Mouse (Mus musculus): ENCODE measurements at regions not wholly inside any gene's neighbourhood (a gene's known extent, or its start where the extent isn't known, plus 50 kb on each side); places are given as distances from the start of the nearest gene placed in this dataset.

- DNase-seq = no peak
Observed at GRCm38 (mm10) chr6:94954580-94954979, 162.5 kb upstream of the Kbtbd8 start.

DNA sequence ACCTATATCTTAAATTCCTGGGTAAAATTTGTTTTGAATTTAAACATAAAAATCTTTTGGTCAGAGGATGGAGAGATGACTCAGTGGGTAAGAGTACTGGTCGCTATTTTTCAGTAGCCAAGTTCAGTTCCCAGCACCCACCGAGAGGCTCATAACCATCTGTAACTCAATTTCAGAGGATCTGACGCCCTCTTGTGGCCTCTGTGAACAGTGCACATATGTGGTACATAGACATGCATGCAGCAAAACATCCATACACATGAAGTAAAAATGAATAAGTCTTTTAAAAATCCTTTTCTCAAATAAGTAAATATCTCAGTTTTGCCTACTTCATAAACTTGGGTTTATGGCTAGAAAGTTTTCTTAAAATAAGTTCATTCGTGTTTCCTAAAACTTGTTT, 163.4 kb upstream of the Kbtbd8 start:
- DNase-seq = no peak

DNA sequence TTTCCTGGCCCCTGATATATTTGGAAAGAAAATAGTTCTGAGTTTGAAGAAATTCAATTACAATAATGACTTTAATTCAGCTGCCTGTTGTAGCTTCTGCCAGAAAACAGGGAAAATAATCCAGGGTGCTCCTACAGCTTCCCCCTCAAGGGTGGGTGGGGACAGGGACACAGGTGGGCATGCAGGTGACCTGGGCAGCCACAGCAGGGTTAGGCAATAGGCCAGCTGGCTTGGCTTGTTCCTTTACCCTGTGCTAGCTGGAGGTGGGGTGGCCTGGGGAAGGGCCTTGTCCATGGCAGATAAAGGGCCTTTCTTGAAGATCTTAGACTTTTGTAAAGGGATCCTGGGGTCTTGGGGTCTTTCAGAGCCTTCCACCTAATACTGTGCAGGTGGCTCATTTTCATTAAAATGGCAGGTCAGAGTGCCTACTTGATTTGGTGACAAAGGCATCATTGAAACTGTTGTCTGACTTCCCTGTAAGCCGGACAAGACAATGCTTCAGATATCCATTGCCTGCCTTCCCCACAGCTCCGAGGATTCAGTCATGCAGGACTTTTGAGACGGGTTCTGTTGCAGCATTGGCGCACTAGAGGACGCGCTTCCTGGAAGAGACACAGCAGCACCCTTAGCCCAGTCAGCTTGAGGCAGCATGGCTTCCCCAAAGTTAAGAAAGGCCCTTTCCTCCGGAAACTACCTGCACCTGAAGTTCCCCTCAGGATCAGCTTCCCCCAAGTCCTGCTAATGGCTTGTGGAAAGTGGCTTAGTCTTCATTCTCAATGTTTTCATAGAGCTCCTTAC, 164.9 kb upstream of the Kbtbd8 start:
- DNase-seq = peak; percentile 64

DNA sequence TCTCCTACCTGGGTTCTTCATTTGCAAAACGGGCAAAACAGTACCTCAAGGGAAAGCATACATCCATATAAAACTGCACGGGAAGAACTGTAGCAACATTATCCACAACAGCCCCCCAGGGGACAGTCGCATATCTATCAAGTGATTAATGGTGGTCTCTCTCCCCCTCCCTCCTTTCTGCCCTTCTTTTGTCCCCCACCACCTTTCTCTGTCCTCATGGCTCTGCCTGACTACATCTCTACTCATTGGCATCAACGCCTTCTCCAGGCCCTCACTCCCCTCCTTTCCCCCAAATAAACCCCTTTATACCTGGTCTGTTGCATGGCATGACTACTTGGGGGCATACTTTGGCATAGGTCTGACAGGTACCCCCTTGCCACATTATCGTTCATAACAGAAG, 166.1 kb upstream of the Kbtbd8 start:
- peak; percentile 53 for DNase-seq

DNA sequence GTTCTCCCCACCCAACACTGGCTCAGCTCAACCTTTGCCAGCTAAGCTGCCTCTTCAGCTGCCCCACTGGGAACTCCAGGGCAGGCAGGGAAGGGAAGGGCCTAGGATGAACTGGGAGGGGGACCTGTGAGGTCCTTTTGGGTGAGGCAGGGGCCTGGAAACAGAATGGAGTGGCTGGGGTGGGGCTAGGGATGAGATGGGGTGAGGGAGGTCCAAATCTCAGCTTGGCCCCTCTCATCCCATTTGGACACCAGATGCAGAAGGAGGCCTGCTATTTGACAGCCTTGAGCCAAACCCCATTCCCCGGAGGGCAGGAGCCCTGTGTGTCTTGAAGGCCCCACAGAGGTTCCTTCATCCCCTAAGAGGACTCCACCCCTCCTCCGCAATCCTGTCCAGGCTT, 166.7 kb upstream of the Kbtbd8 start:
- peak; percentile 85 for DNase-seq

GRCm38 (mm10) chr6:94946352-94946900, 170.6 kb upstream of the Kbtbd8 start:
- DNase-seq = no peak

DNA sequence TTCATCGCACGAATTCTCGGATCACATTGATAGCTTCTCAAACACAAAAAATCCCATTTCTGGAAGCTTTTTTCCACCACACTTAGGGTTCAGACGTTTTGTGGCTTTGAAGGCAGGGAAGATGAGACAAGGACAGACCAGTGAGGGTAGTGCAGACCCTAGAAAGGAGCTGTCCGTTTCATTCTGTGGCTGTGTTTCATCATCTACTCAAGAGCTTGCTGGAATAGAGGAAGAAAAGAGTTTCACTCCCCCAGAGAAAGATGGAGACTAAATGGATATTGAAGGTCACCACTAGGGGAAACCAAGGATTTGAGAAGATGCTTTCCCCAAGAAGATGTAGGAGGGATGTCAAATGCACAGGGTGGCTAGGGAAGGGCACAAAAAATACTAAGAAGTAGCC, 171.3 kb upstream of the Kbtbd8 start:
- DNase-seq = no peak

GRCm38 (mm10) chr6:94944196-94944595, 172.8 kb upstream of the Kbtbd8 start:
- DNase-seq = peak; percentile 77

GRCm38 (mm10) chr6:94938949-94939348, 178.1 kb upstream of the Kbtbd8 start:
- peak; percentile 25 for DNase-seq

GRCm38 (mm10) chr6:94936206-94936605, 180.8 kb upstream of the Kbtbd8 start:
- DNase-seq = no peak

- peak; percentile 77 for DNase-seq
Observed at GRCm38 (mm10) chr6:94935706-94936105, 181.3 kb upstream of the Kbtbd8 start.

DNA sequence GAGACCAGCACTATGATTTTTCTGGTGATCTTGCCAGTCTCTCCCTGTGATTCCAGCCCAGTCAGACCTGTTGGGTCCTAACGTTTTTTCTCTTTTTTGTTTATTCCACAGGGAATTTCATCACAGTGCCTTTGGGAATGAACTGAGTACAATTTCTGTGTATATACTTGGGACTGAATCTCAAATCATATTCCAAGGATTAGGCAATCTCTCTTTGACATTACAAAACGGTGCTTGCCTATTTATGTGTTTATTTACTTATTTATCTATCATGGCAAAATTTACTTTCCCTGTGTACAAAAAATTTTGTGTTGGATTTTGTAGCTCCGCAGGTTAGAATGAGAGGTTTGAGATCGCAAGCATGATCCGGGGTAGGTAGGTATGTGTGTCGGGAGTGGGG, 189.2 kb upstream of the Kbtbd8 start:
- no peak for DNase-seq

DNA sequence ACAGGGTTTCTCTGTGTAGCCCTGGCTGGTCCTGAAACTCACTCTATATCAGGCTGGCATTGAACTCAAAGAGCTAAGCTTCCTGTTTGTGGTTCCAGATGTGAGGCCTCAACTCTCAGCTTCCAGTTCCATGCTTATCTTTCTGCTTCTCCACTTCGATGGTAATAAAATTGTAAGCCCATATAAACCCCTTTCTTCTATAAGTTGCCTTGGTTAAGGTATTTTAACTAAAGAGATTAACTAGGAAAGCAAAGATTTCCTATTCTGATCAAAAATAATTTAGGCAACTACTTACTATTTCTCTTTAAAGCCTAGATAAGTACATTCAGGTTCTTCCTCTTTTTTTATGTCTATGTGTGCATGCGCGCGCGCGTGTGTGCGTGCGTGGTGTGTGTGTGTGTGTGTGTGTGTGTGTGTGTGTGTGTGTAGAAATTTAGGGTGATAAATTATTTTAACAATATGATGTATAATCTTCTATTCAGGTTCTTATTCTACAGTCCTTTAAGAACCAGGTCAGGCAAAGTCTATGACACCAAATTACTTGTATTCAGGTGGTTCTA, 190.3 kb upstream of the Kbtbd8 start:
- no peak for DNase-seq

DNA sequence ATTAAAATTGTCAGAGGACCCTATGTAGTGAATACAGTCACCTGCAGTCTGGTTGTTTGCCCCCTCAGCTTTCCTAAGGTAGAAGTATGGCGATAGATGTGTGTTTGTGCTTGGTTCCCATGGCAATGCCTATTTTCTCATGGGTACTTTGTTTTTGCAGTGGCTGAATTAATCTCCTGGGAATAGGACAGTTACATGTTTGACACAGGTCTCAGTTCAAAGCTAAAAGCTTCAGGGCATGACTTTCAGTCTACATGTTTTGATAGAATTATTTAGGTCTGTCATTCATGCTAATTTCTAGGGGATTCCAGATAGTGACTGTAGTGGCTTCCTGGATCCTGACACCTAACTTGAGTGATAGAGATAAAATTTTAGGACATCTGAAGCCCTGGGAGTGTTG, 191.6 kb upstream of the Kbtbd8 start:
- DNase-seq = no peak

- DNase-seq = no peak
Observed at GRCm38 (mm10) chr6:94924338-94925039, 192.6 kb upstream of the Kbtbd8 start.

GRCm38 (mm10) chr6:94921741-94922140, 195.3 kb upstream of the Kbtbd8 start:
- DNase-seq = no peak

DNA sequence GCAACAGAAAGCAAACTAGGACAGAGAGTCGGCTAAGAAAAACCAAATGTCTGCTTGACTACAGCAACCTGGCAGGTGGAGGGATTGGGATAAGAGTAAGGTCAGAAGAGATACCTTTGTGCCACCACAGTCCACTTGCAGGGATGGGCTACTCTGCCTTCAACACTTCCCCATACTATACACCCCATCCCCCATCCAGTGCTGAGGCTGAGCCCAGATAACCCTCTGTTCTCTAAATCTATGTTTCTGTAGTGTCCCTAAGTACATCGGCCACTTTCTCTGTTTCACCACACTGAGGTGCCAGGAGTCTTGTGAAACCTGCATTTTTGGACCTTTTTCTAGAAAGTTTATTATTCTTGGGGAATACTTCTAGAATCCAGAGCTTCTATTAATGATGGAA, 196.3 kb upstream of the Kbtbd8 start:
- DNase-seq = no peak

DNA sequence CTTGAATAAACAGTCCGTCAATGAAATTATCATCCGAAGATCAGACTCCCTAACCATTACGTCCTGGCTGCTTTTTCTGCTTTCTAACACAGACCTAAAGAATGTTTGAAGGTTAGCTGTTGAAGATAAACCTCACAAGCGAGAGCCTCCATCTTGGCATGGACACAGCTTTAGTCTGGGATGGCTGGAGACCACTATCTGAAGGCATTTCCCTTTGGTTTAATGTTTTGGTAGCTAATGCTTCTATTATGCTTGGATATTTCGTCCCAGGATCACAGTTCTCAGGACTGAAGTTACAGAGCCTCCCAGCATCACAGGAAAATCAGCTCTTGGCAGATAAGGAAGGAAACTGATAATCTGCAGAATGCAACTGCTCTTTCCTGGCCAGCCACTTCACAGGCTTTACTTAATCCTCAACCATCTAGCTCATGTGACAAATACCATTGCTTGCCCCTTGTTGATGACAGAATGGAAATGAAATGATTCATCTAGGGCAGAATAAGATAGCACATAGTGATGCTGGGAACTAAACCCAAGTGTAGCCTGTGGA, 197.8 kb upstream of the Kbtbd8 start:
- DNase-seq = no peak

GRCm38 (mm10) chr6:94915842-94916620, 201.0 kb upstream of the Kbtbd8 start:
- peak; percentile 97 for DNase-seq

DNA sequence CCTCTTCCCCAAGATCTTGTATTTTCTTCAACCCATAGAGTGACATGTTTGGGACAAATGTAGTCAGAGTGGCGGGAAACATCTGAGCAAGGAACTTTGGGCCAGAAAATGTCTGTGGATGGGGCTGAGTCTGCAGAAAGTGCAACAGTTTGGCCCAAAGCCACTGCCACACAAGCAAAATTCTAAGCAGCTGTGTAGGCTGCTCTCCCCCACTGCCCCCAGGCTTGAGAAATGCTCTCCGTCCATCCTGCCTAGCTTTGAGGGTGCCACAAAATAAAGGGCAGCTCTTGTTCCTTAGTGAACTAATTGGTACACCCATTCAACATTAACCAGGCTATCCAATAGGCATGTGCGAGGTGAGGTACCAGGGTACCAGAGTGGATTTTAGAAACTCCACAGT, 205.2 kb upstream of the Kbtbd8 start:
- DNase-seq = no peak

DNA sequence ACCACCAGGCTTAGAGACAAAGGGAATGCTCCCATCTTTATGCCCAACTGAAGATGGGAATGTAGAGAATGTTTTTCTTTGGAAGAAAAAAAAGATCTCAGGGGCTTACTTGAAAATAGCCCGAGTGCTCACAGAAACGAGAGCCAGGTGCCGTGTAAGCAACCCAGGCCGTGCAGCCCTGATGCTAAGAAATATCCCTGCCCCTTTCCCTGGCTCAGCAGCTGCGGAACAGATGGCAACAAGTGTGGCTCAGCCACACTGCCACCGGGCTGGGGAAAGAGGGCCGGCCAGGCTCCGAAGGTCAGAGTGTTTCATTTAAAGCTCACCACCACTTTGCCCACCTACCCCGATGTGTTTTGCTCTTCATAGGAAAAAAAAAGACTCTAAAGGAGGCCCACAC, 205.7 kb upstream of the Kbtbd8 start:
- no peak for DNase-seq

DNA sequence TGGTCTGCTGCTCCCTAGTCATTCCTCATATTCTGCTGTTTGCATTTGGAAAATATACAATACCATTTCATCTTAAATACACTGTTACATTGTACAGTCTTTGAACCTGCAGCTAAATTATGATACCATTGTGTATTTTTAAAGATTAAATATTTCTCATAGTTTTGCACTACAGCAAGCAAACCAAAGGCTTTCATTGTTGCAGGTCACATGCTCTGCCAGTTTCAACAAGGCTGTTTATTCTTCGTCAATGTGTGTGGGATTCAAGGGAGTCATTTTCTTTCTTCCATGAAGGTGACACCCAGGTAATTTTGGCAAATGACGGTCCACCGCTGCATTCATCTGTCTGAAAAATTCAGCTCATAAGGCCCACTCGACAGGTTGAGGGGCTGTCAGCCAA, 200.9 kb upstream of the Lrig1 start:
- peak; percentile 78 for DNase-seq

DNA sequence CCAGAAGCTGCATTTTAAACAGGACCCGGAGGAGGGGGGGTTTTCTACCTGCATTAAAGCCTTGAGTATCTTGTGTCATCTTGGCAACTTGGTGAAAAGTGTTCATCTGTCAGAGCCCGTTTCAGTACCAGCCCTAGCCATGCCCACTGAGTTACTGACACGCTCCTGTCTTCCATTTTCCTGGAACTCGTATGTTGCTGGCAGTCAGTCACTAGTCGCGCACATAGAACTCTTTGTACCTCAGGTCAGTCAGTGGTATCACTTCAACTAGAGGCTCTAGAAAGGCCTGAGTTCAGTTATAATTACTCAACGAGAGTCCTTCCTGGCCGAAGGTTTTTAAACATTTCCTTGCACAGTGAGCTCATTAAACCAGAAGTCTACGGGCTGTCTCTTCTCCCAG, 198.9 kb upstream of the Lrig1 start:
- DNase-seq = peak; percentile 51

Data from heart, adult 11 months (tissue).